Mouse (Mus musculus) limb, embryonic 15.5 days (tissue): Measurements from ENCODE around the gene Fads6. TPM values are rescaled to one million over a fixed set of nuclear protein-coding genes. Genes with fewer than 3 reads are reported as not detected.

Experiments used
- ATAC-seq: fragments of 200-750 bp; cut with Nextera tagmentation; 2 replicates; pipeline ENCODE4 v1.8.0; 2017; ENCODE audit warnings: low read depth, moderate TSS enrichment; ENCODE audit not compliant: insufficient number of reproducible peaks, low FRiP score, low TSS enrichment
- H3K27ac ChIP-seq: fragments of 300-500 bp; sonication (generic); 2 replicates; pipeline ENCODE4 v1.5.1; 2015; ENCODE audit warnings: moderate library complexity, mild to moderate bottlenecking, inconsistent platforms
- H3K27me3 ChIP-seq: fragments of 300-500 bp; sonication (generic); 2 replicates; pipeline ENCODE4 v1.6.1; 2015; ENCODE audit warnings: inconsistent platforms
- H3K36me3 ChIP-seq: fragments of 300-500 bp; sonication (generic); 2 replicates; pipeline ENCODE4 v1.6.1; 2015; ENCODE audit warnings: inconsistent platforms
- H3K4me1 ChIP-seq: fragments of 300-500 bp; sonication (generic); 2 replicates; pipeline ENCODE4 v1.6.1; 2015; ENCODE audit warnings: inconsistent platforms
- H3K4me2 ChIP-seq: fragments of 300-500 bp; sonication (generic); 2 replicates; pipeline ENCODE4 v1.6.1; 2015; ENCODE audit warnings: mild to moderate bottlenecking, inconsistent platforms
- H3K4me3 ChIP-seq: fragments of 300-500 bp; sonication (generic); 2 replicates; pipeline ENCODE4 v1.5.1; 2015; ENCODE audit warnings: mild to moderate bottlenecking, inconsistent platforms
- H3K9ac ChIP-seq: fragments of 300-500 bp; sonication (generic); 2 replicates; pipeline ENCODE4 v1.6.1; 2015; ENCODE audit warnings: inconsistent platforms
- H3K9me3 ChIP-seq: fragments of 300-500 bp; sonication (generic); 2 replicates; pipeline ENCODE4 v1.6.1; 2016; ENCODE audit warnings: inconsistent platforms
- WGBS: fragments of 180-500 bp; shearing (Covaris S2); methylation state at CpG from one replicate; pipeline ENCODE4 v1.1.7; 2015; 5-methylcytosine and 5-hydroxymethylcytosine counted together
- polyA plus RNA-seq: library from polyadenylated mRNA; unstranded; fragments of >200 nt; fragmentation: Nextera tagmentation; extraction: Ambion mirVana; gene quantifications from 2 replicates; pipeline ENCODE4 v1.2.1, GENCODE M21; 2015

Fads6 gene
- polyA plus RNA-seq, 1 experiment from 2014 or later = 0.24 TPM

DNA sequence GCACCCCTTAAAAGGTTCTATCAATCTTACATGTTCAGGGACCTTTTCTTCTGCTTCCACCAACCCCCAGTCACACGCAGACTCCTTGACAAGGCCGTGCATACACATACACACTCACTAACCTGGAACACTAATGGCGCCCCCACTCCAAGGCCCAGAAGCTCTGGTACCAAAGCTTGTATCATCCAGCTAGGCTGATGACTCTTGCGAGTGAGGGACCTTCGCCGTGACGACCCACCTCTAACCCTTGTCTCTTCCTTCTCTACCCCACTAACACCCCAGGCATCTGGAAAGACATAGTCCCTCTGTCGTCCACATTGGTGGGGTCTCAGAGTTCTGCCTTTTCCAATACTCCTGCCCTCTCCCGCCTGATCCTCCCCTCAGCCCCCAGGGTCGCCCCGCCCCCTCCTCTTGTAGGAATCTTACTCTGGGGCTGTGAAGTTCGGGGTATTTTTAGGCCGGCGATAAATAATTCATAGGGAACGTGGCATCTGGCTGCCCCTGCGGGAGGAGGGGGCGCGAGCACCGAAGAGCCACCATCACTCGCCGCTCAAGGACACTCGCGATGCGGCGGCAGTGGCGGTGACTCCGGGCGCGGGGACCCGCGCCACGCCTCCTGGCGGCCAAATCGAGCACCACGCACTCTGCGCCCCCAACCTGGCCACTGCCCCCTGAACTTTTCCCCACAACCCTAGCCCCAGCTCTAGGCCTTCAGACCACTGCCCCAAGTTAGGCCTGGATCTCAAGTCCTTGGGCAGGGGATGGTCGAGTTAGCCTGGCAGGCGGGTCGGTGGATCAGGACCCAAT lies 32.4 kb downstream of the Fads6 start:
- H3K27me3 ChIP-seq = peaks cover 96% of the 10 kb centered on the region
- H3K36me3 ChIP-seq = peaks cover 19% of the 10 kb centered on the region
- peaks cover 23% of the 10 kb centered on the region for H3K4me1 ChIP-seq
- ATAC-seq = no peak
- 8% methylated on average over 39 of the region's 39 CpGs for WGBS
- peak overlapping the region; percentile 22 for H3K4me3 ChIP-seq
- no peaks in the 10 kb centered on the region for H3K9me3 ChIP-seq
- peak overlapping the region; percentile 41 for H3K4me2 ChIP-seq
- no peak overlapping the region for H3K9ac ChIP-seq
- H3K27ac ChIP-seq = no peak overlapping the region

DNA sequence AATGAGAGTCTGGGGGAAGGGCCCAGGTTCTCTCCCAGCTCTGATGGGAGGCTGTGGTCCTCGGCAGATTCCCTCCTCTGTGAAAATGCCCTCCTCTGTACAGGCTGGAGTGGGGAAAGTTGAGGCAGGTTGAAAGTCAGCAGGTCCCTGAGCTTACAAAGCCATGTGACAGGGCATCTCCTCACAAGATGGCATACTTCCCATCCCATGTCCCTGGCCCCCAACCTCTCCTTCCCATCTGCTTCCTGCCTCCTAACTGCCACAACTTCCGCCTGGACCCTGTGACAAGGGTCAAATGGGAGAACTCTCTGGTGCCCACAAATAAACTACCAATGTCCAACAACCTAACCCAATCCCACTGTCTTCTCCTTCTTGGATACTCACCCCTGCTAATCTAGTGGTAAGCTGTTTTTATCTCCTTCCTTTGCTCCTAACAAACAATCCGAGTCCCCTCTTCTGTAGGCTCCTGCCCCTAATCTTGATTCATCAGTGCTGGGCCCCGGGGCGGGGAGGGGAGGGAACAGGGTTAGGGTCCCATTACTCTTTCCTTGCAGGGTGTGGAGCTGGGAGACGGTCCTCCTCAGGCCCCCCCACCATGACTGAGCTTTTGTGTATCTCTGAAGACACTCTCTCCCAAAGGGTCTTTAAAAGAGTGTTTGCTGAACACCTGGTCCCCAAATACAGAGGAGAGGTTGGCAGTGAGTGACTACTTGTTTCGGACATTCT lies 33.2 kb downstream of the Fads6 start:
- ATAC-seq = no peak

DNA sequence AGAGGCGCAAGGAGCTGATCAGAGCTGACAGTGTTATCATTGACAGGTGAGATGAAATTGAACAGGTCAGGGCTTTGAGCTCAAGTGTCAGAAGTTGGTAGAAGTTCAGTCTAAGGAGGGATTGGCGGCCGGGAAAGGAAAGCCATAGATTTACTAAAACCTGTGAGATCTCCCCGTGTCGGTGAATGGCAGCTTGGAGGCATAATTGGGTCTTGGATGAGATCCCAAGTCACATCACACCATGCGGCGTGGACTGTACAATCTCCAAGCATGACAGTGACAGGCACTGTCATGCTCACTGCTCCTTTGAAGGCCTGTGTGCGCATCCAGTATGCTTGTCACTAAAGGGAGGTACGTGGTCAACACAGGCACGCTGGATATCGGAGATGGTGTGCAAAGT lies 34.5 kb downstream of the Fads6 start:
- H3K4me1 ChIP-seq = peaks cover 26% of the 10 kb centered on the region
- H3K9me3 ChIP-seq = no peaks in the 10 kb centered on the region
- peaks cover 1% of the 10 kb centered on the region; the same call in 1 of the 2 replicates for H3K36me3 ChIP-seq
- H3K27me3 ChIP-seq = peaks cover 100% of the 10 kb centered on the region
- ATAC-seq = no peak
- no peak overlapping the region for H3K4me2 ChIP-seq
- WGBS = 76% methylated on average over 11 of the region's 11 CpGs
- H3K27ac ChIP-seq = no peak overlapping the region
- H3K9ac ChIP-seq = no peak overlapping the region
- no peak overlapping the region for H3K4me3 ChIP-seq

More for the DNA sequence above, 33.2 kb downstream of the Fads6 start:
- H3K27ac ChIP-seq = no peak overlapping the region
- no peak overlapping the region for H3K4me2 ChIP-seq
- peaks cover 100% of the 10 kb centered on the region for H3K27me3 ChIP-seq
- no peaks in the 10 kb centered on the region for H3K9me3 ChIP-seq
- peaks cover 22% of the 10 kb centered on the region for H3K4me1 ChIP-seq
- WGBS = 66% methylated on average over 7 of the region's 7 CpGs
- no peak overlapping the region for H3K4me3 ChIP-seq
- no peak overlapping the region for H3K9ac ChIP-seq
- peaks cover 15% of the 10 kb centered on the region for H3K36me3 ChIP-seq

DNA sequence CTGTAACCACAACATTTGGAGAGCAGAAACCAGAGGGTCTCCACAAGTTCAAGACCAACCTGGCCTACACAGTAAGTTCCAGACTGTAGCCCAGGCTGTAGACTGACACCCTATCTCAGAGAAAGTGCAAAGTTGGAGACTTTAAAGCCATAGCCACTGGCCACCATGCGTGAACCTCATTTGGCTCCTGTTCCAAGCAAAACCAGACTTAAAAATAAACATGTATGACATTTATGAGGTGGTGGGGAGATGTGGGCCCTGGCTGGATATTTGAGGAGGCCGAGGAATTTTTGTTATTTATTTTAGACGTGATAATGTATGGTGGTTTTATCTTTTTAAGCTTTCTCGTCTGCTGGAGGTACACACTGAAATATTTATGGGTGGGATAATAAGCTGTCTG lies 38.3 kb downstream of the Fads6 start:
- peaks cover 7% of the 10 kb centered on the region for H3K4me1 ChIP-seq
- H3K27ac ChIP-seq = no peak overlapping the region
- peaks cover 100% of the 10 kb centered on the region for H3K27me3 ChIP-seq
- H3K4me2 ChIP-seq = no peak overlapping the region
- 25% methylated on average over 4 of the region's 4 CpGs for WGBS
- no peak for ATAC-seq
- no peak overlapping the region for H3K9ac ChIP-seq
- H3K9me3 ChIP-seq = no peaks in the 10 kb centered on the region
- H3K36me3 ChIP-seq = no peaks in the 10 kb centered on the region
- no peak overlapping the region for H3K4me3 ChIP-seq

DNA sequence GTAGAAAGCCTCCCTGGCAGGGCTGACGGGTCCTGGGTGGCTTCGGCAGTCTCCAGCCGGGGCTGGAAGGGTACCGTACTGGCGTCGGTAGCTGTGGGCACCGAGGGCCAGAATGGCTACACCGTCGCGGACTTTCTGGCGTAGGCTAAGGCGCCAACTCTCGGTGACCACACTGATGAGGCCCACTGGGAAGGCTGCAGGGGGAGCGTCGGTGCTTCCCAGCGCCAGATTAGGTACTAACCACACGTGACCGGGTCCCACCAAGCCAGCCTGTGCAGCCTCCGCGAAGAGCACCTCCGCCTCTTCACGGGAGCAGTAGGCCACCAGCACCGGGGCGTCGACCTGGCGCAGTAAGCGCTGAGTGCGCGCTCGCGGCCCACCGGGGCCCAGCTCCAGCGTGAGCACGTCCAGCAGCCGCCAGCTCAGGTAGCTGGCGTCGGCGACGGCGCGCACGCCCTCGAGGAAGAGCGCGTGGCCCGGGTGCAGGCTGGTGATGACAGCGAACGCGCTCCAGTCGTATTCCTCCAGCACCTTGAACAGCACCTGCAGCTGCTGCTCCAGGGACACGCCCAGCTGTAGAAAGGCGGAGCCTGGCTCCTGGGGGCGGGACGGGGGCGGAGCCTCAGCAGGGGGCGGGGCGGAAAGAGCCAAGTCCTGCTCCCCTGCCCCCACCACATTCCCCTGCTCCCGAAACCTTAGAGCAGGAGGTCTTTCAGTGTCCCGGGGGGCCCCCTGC lies 39.5 kb downstream of the Fads6 start:
- H3K4me3 ChIP-seq = peak overlapping the region; percentile 17
- no peak for ATAC-seq

DNA sequence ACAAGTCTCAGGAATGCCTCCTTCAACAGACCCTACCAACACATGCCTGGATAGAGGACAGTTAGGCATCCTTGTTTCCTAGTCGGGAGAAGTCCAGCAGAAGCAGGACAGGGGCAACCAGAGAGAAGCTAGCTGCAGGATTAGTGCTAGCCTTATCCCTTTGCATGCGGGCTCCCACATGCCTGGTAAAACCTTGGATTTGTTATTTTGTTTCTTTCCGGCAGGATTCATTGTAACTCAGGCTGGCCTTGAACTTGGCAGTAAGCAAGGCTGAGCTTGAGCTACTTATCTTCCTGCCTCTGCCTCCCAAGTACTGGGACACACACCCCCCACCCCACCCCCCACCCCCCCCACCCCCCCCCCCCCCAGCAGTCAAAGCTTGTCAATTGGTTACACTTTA lies 46.2 kb downstream of the Fads6 start:
- no peak overlapping the region for H3K9ac ChIP-seq
- WGBS = 59% methylated on average over 3 of the region's 3 CpGs

More for the DNA sequence above, 39.5 kb downstream of the Fads6 start:
- Histone ChIP-seq H3K4me2 (peak overlapping the region; percentile 37), H3K9ac (no peak overlapping the region), H3K36me3 (no peaks in the 10 kb centered on the region), H3K9me3 (no peaks in the 10 kb centered on the region), H3K27ac (no peak overlapping the region), H3K4me1 (peaks cover 7% of the 10 kb centered on the region), H3K27me3 (peaks cover 100% of the 10 kb centered on the region)
- 13% methylated on average over 59 of the region's 59 CpGs for WGBS

DNA sequence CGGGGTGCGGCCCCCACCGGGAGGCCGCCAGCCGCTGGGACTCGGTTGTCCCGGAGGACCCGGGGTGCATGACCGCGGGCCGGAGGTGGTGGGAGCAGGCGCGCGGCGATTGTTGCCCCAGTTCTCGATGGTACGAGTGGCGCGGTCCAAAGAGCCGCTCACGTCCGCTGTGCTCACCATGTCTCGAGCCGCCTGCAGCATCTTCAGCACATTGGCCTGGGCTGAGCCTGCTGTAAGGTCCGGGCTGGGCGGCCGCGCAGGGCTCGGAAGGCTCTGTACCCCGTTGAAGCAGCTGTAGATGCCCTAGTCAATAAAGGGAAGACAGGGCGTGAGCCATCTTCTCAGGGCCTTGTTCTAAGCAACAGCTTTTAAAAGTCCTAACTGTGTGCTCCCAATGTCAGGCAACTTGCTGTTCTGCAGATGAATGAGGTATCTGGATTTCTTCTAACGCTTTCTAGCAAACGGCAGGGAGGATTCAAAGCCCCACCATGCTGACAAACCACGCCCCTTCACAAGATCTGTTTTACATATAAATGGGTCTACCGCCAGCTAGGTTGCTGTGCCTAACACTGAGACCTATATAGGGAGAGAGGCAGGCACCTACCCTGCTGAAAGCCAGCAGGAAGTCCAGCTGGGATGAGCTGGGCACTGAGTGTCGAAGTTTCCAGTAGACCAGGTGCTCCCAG lies 46.9 kb downstream of the Fads6 start:
- peaks cover 22% of the 10 kb centered on the region for H3K4me1 ChIP-seq
- H3K27ac ChIP-seq = no peak overlapping the region
- H3K9ac ChIP-seq = no peak overlapping the region
- peak overlapping the region; percentile 80 for H3K4me2 ChIP-seq
- 0 out of 2 replicates have a peak, but pooled peaks cover under 1% of the 10 kb centered on the region for H3K36me3 ChIP-seq
- peaks cover 97% of the 10 kb centered on the region for H3K27me3 ChIP-seq
- H3K4me3 ChIP-seq = peak overlapping the region; percentile 41
- 2% methylated on average over 36 of the region's 36 CpGs for WGBS
- no peaks in the 10 kb centered on the region for H3K9me3 ChIP-seq
- ATAC-seq = no peak

More for the DNA sequence above, 46.2 kb downstream of the Fads6 start:
- no peak for ATAC-seq
- Histone ChIP-seq H3K4me1 (peaks cover 22% of the 10 kb centered on the region), H3K4me2 (no peak overlapping the region), H3K9me3 (no peaks in the 10 kb centered on the region), H3K27ac (no peak overlapping the region), H3K36me3 (no peaks in the 10 kb centered on the region), H3K4me3 (no peak overlapping the region), H3K27me3 (peaks cover 98% of the 10 kb centered on the region)

DNA sequence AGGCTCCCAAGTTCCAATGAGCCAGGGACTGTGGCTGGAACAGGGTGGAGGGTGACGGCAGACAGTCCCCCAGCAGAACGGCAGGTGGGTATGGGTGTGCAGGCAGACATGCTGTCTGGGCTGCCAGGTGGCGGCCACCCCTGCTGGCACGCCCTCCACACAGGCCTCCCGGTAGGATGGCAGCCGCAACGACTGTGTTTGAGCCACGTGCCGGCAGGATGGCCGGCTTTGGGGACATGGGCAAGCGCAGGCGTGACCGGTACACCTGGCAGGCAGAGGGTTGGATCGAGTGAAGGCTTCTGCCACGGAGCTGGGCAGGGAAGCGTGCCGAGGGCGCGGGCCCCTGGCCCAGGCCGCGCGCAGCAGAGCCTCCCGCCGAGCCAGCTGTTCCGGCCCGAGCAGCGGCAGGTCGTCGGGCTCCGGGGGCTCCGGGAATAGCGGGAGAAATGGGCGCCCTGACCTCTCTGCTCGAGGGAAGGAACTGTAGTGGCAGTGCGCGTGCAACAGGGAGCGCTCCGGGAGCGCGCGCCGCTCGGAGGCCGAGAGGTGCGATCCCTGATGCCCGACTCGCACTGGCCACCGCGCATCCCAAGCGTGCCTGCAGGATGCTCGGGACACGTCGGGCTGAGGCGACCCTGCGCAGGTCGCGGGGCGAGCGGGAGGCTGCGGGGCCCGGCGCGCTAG lies 47.6 kb downstream of the Fads6 start:
- H3K27me3 ChIP-seq = peaks cover 97% of the 10 kb centered on the region
- no peak for ATAC-seq
- peak overlapping the region; percentile 41 for H3K4me3 ChIP-seq
- peaks cover 22% of the 10 kb centered on the region for H3K4me1 ChIP-seq
- no peak overlapping the region for H3K27ac ChIP-seq
- H3K9ac ChIP-seq = no peak overlapping the region
- no peaks in the 10 kb centered on the region for H3K9me3 ChIP-seq
- peak overlapping the region; percentile 80 for H3K4me2 ChIP-seq
- peaks cover 7% of the 10 kb centered on the region; the same call in 1 of the 2 replicates for H3K36me3 ChIP-seq
- WGBS = 2% methylated on average over 54 of the region's 63 CpGs

DNA sequence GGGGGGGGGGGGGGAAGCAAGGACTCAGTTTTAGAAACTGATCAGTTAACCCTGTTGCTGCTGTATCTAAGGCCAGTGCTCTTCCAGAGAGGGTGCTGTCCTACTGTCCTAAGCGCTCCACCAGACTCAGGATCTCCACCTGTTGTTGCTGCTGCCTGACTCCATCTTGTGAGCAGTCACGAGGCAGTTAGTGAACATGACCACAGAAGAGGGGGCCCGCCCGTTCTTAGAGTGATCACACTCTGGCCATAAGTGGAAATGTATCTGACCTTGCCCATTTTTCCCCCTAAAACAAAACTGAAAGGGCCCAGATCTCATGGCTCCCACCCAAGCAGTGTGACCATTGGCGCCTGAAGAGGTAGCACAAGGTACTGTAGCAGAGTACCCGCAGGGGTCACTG lies 49.5 kb downstream of the Fads6 start:
- no peak overlapping the region for H3K4me2 ChIP-seq
- H3K9me3 ChIP-seq = no peaks in the 10 kb centered on the region
- H3K27me3 ChIP-seq = peaks cover 78% of the 10 kb centered on the region
- H3K4me1 ChIP-seq = peaks cover 22% of the 10 kb centered on the region
- no peak overlapping the region for H3K4me3 ChIP-seq
- no peak for ATAC-seq
- H3K27ac ChIP-seq = no peak overlapping the region
- H3K9ac ChIP-seq = no peak overlapping the region
- 68% methylated on average over 6 of the region's 6 CpGs for WGBS
- H3K36me3 ChIP-seq = peaks cover 25% of the 10 kb centered on the region

DNA sequence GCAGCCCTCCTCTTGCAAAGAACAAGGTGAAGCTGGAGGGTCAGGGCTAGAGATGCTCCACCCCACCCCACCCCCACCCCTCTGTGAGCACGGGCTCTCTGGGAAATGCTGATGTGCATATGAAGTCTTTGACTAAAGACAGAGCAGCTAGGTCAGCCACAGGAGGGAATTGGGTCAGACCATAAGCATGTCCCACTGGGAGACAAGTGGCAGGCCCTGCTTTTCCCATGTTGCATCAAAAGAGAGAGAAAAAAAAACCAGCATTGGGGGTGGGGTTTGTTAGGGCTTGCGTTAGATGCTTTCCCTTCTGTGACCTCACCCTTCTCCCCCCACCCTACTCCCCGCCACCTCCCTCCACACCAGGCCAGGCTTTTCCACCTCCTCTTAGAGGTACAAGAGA lies 50.2 kb downstream of the Fads6 start:
- Histone ChIP-seq H3K4me2 (no peak overlapping the region), H3K4me3 (no peak overlapping the region), H3K9ac (no peak overlapping the region), H3K4me1 (peaks cover 22% of the 10 kb centered on the region), H3K27ac (no peak overlapping the region), H3K9me3 (no peaks in the 10 kb centered on the region), H3K27me3 (peaks cover 71% of the 10 kb centered on the region), H3K36me3 (peaks cover 26% of the 10 kb centered on the region)
- ATAC-seq = no peak
- 19% methylated on average over 3 of the region's 3 CpGs for WGBS

DNA sequence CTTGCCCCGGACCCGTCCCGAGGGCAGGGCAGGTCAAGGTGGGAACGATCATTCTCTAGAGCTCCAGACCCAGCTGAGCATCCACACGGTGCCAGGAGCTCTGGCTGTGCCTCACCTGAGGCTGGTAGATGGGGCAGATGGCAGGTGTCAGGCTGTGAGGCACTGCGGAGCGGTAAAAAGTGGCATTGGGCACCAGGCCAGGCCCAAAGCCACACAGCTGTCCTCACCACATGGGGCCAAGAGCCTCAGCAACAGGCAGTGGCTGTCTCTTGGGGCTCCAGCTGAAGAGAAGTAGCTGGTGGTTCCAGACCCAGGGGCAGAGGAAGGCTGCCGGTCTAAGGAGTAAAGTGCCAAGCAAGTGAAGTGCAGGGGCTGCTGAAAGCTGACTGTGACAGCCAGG lies 51.1 kb downstream of the Fads6 start:
- peaks cover 64% of the 10 kb centered on the region for H3K27me3 ChIP-seq
- H3K4me2 ChIP-seq = no peak overlapping the region
- WGBS = 53% methylated on average over 8 of the region's 8 CpGs
- no peak for ATAC-seq
- no peak overlapping the region for H3K9ac ChIP-seq
- no peak overlapping the region for H3K4me3 ChIP-seq
- H3K9me3 ChIP-seq = no peaks in the 10 kb centered on the region
- no peak overlapping the region for H3K27ac ChIP-seq
- H3K4me1 ChIP-seq = peaks cover 22% of the 10 kb centered on the region
- peaks cover 26% of the 10 kb centered on the region for H3K36me3 ChIP-seq
